ENCODE assay signal across 26 mouse cellular contexts in genomic region chr5:35605355-35605754, GRCm38 (mm10).
"Had no signal": no experiment of that assay in that cellular context is flagged by ENCODE, and none has a peak within 500 bp of the region (broad histone marks: within the 10 kb centered on the region; RNA-seq: fewer than 3 reads in every experiment).

No protein-coding gene starts in this region.

- H3K27ac ChIP-seq: heart, adult 2 months; heart, embryonic 13.5 days; heart, embryonic 15.5 days; hindbrain, embryonic 13.5 days; hindbrain, embryonic 15.5 days; hindbrain, postnatal 0 days; kidney, embryonic 15.5 days; kidney, postnatal 0 days; limb, embryonic 13.5 days; limb, embryonic 15.5 days; liver, embryonic 12.5 days had no signal

- H3K27me3 ChIP-seq: heart, embryonic 15.5 days; hindbrain, embryonic 13.5 days; hindbrain, embryonic 15.5 days; kidney, embryonic 15.5 days; limb, embryonic 13.5 days; limb, embryonic 15.5 days; liver, embryonic 12.5 days had no signal

- H3K9me3 ChIP-seq: heart, embryonic 13.5 days; heart, embryonic 15.5 days; hindbrain, embryonic 13.5 days; hindbrain, embryonic 15.5 days; kidney, embryonic 15.5 days; limb, embryonic 13.5 days; limb, embryonic 15.5 days; liver, embryonic 12.5 days had no signal

- H3K4me3 ChIP-seq: heart, adult 2 months; heart, embryonic 13.5 days; heart, embryonic 15.5 days; hindbrain, embryonic 13.5 days; hindbrain, embryonic 15.5 days; kidney, embryonic 15.5 days; limb, embryonic 13.5 days; limb, embryonic 15.5 days; liver, embryonic 12.5 days had no signal

- H3K4me2 ChIP-seq: heart, embryonic 11.5 days; heart, embryonic 13.5 days; heart, embryonic 15.5 days; hindbrain, embryonic 13.5 days; hindbrain, embryonic 15.5 days; kidney, embryonic 15.5 days; limb, embryonic 13.5 days; limb, embryonic 15.5 days; liver, embryonic 12.5 days had no signal

- ATAC-seq: hindbrain, postnatal 0 days; intestine, embryonic 16.5 days; liver, embryonic 12.5 days had no signal

- H3K9ac ChIP-seq: heart, embryonic 13.5 days; heart, embryonic 15.5 days; hindbrain, embryonic 13.5 days; hindbrain, embryonic 15.5 days; kidney, embryonic 15.5 days; limb, embryonic 13.5 days; limb, embryonic 15.5 days; liver, embryonic 12.5 days had no signal

- DNase-seq: gastrocnemius, postnatal 14 days; gastrocnemius, postnatal 36 days; heart, adult 11 months; heart, adult 2 months; heart, postnatal 14 days; heart, postnatal 36 days; kidney, adult 11 months; kidney, adult 2 months; kidney, adult 9 months; kidney, postnatal 14 days; kidney, postnatal 36 days; layer of hippocampus, adult 9-11 months; layer of hippocampus, postnatal 36 days; left cerebral cortex, postnatal 4 days had no signal
